7 mouse cellular contexts compared by ENCODE assay signal in genomic region chr3:152106225-152107148, GRCm38 (mm10). TPM values are rescaled to one million over a fixed set of nuclear protein-coding genes. Genes with fewer than 3 reads are reported as not detected.
A peak's percentile ranks its signal among the peaks of the same experiment; 100 is the strongest.
DNase-seq lines count a peak whose midpoint lies in the region; ATAC-seq and TF ChIP-seq lines count a peak whose summit lies in the region.

No protein-coding gene starts in this region.

- no peak for TF ChIP-seq POLR2A in CH12.LX (IDR thresholded peaks at IDR 0.05; ENCODE audit: low read depth, low read length)

- dilution Hi-C loops in CH12.LX (cut with MboI; ENCODE audit: extremely low pct_ligation_motif_present, extremely low pct_unique_long_range_greater_than_20kb, low sequenced_read_pairs) = no loop called here

- no peak overlapping the region for H3K27ac ChIP-seq in CH12.LX (ENCODE audit: insufficient read depth, low read depth)
- no peak overlapping the region for H3K27ac ChIP-seq in forebrain, embryonic 10.5 days
- no peak overlapping the region for H3K27ac ChIP-seq in midbrain, embryonic 11.5 days (ENCODE audit: low read depth, low read length)

- 1% methylated on average over 28 of the region's 28 CpGs for WGBS in forebrain, embryonic 10.5 days
- 1% methylated on average over 28 of the region's 28 CpGs for WGBS in midbrain, embryonic 11.5 days

- H3K27me3 ChIP-seq in CH12.LX (replicated peaks) = no peaks in the 10 kb centered on the region
- peaks cover 65% of the 10 kb centered on the region for H3K27me3 ChIP-seq in forebrain, embryonic 10.5 days (ENCODE audit: poor library complexity, severe bottlenecking)
- H3K27me3 ChIP-seq in midbrain, embryonic 11.5 days (ENCODE audit: control insufficient read depth, insufficient read depth, low read length) = no peaks in the 10 kb centered on the region

- TF ChIP-seq EP300 in CH12.LX (IDR thresholded peaks at IDR 0.05; ENCODE audit: low read length) = no peak

- H3K4me1 ChIP-seq in CH12.LX (ENCODE audit: control insufficient read depth in 1 of 2, insufficient read depth in 2 of 2) = peaks cover 4 to 14% of the 10 kb centered on the region in 2 experiments
- peaks cover 55% of the 10 kb centered on the region for H3K4me1 ChIP-seq in forebrain, embryonic 10.5 days
- H3K4me1 ChIP-seq in midbrain, embryonic 11.5 days (ENCODE audit: control insufficient read depth, insufficient read depth, low read length) = peaks cover 14% of the 10 kb centered on the region; the same call in 1 of the 2 replicates

- H3K4me3 ChIP-seq in CH12.LX (replicated peaks in 1 of 3; ENCODE audit: low read depth in 2 of 3, low read length in 2 of 3, poor library complexity in 1 of 3) = no peak overlapping the region
- H3K4me3 ChIP-seq in forebrain, embryonic 10.5 days = peak overlapping the region; percentile 56
- H3K4me3 ChIP-seq in midbrain, embryonic 11.5 days (ENCODE audit: low read depth, low read length) = peak overlapping the region; percentile 36

- ATAC-seq in midbrain, embryonic 11.5 days (ENCODE audit: low FRiP score) = peak; percentile 47
- ATAC-seq in erythroblast, adult 5-6 weeks (replicated peaks; ENCODE audit: low FRiP score, poor library complexity, severe bottlenecking) = no peak

- DNase-seq in CH12.LX (ENCODE audit: extremely low read depth) = no peak
- peak; percentile 25 for DNase-seq in ES-CJ7 (ENCODE audit: low read depth, low spot score)
- peak; percentile 64 for DNase-seq in forebrain, embryonic 10.5 days (ENCODE audit: extremely low spot score, low spot score)
- DNase-seq in layer of hippocampus, adult 18-20 months (ENCODE audit: low spot score in 2 of 2) = peak; percentile 60 to 78
- DNase-seq in midbrain, embryonic 11.5 days (ENCODE audit: low spot score, missing footprints) = peak; percentile 95
- no peak for DNase-seq in urinary bladder, postnatal 36 days (ENCODE audit: low spot score in 2 of 2)

- H3K79me2 ChIP-seq in CH12.LX (replicated peaks; ENCODE audit: control insufficient read depth, extremely low read depth, insufficient read depth, poor library complexity, severe bottlenecking) = no peaks in the 10 kb centered on the region

- in situ Hi-C loops in CH12.LX (cut with MboI; ENCODE audit: low pct_ligation_motif_present, low pct_unique_long_range_greater_than_20kb, low sequenced_read_pairs) = loop anchor here (25.0 kb wide), 1 partner anchor 631 kb away; no protein-coding TSS in a partner anchor

- peaks cover 11% of the 10 kb centered on the region for H3K9me3 ChIP-seq in CH12.LX (replicated peaks; ENCODE audit: low read length)
- H3K9me3 ChIP-seq in forebrain, embryonic 10.5 days = no peaks in the 10 kb centered on the region
- H3K9me3 ChIP-seq in midbrain, embryonic 11.5 days (ENCODE audit: control insufficient read depth, low read length) = no peaks in the 10 kb centered on the region

- H3K9ac ChIP-seq in CH12.LX (ENCODE audit: insufficient read depth, low read depth) = no peak overlapping the region
- peak overlapping the region; percentile 39 for H3K9ac ChIP-seq in midbrain, embryonic 11.5 days (ENCODE audit: low read length)

- H3K36me3 ChIP-seq in CH12.LX (replicated peaks in 1 of 2; ENCODE audit: control insufficient read depth in 1 of 2, insufficient read depth in 1 of 2, low read length in 1 of 2) = peaks cover 0 to 4% of the 10 kb centered on the region in 2 experiments
- no peaks in the 10 kb centered on the region for H3K36me3 ChIP-seq in forebrain, embryonic 10.5 days (replicated peaks)
- no peaks in the 10 kb centered on the region for H3K36me3 ChIP-seq in midbrain, embryonic 11.5 days (ENCODE audit: control insufficient read depth, insufficient read depth, low read length)

- no peak for TF ChIP-seq RAD21 in CH12.LX (IDR thresholded peaks at IDR 0.05; ENCODE audit: low read depth, low read length)

- peak overlapping the region; percentile 68 for H3K4me2 ChIP-seq in CH12.LX (ENCODE audit: insufficient read depth, low read depth, poor library complexity, severe bottlenecking)
- H3K4me2 ChIP-seq in midbrain, embryonic 11.5 days = peak overlapping the region; percentile 88

- TF ChIP-seq CTCF in CH12.LX (conservative IDR thresholded peaks at IDR 0.05 in 1 of 2, IDR thresholded peaks at IDR 0.05 in 1 of 2; ENCODE audit: low read depth in 2 of 2, low read length in 2 of 2) = no peak

TF ChIP-seq in CH12.LX, 34 proteins besides CTCF, POLR2A, EP300 and RAD21:
- no peak for TF ChIP-seq CHD2 (IDR thresholded peaks at IDR 0.05; ENCODE audit: low read length)
- no peak for TF ChIP-seq MXI1 (IDR thresholded peaks at IDR 0.05; ENCODE audit: low read depth, low read length)
- no peak for TF ChIP-seq E2F4 (IDR thresholded peaks at IDR 0.05; ENCODE audit: insufficient replicate concordance, low read depth, low read length)
TF ChIP-seq in CH12.LX: peak in this region for 0.

RNA-seq across cellular contexts. Expression of gene Gipc2, which starts 59.5 kb away (rescaled TPM):
- total RNA-seq in CH12.LX (2012; rRNA removed) (0.38 TPM in 1 of 2 replicates, not detected in the other), CH12.LX (2014; rRNA removed) (0.24 TPM in 1 of 2 replicates, not detected in the other)
- polyA plus RNA-seq in CH12.LX (2012; ENCODE audit: insufficient read length, low read depth) = 1.2 and 1.7 TPM in 2 replicates
- 1.9 and 3.5 TPM in 2 replicates for polyA plus RNA-seq in forebrain, embryonic 10.5 days (2016; fragmentation: Nextera tagmentation; extraction: Ambion mirVana)
- total RNA-seq in layer of hippocampus, adult 18-20 months (2021) = 1 to 10 TPM; 1.1 to 1.4 TPM
- polyA plus RNA-seq in midbrain, embryonic 11.5 days (2014; fragmentation: Nextera tagmentation; extraction: Ambion mirVana) = 1.5 and 2.1 TPM in 2 replicates
- total RNA-seq in erythroblast, adult 5-6 weeks (2015; ENCODE audit: low replicate concordance) = not detected in 2 replicates
- total RNA-seq in erythroblast, adult 5-6 weeks (2017; ENCODE audit: low replicate concordance) = 2.4 and 4.7 TPM in 2 replicates

Comparison
In these comparisons a context has a peak if more than half of its experiments do, and no peak if none do; other contexts are left out.
1. DNase-seq: peak in ES-CJ7 (single experiment), forebrain, embryonic 10.5 days (single experiment), layer of hippocampus, adult 18-20 months (2 of 2) and midbrain, embryonic 11.5 days (single experiment); none in CH12.LX (single experiment) and urinary bladder, postnatal 36 days (0 of 2).
2. H3K4me3 ChIP-seq: peak in forebrain, embryonic 10.5 days (single experiment) and midbrain, embryonic 11.5 days (single experiment); none in CH12.LX (0 of 3).